Mouse (Mus musculus) erythroblast, embryonic 14.5 days (primary cell): ENCODE measurements around the gene Sppl3. TPM values are rescaled to one million over a fixed set of nuclear protein-coding genes. Genes with fewer than 3 reads are reported as not detected.
"Not testable (repeated sequence)": the region's sequence is repeated elsewhere in the genome, so short reads cannot be mapped to it uniquely, and the experiment has no call there.

Source experiments
- H3K27me3 ChIP-seq: 2 replicates; pipeline ENCODE4 v1.6.1; 2012; ENCODE audit warnings: inconsistent platforms; ENCODE audit not compliant: control insufficient read depth
- H3K36me3 ChIP-seq: 2 replicates; pipeline ENCODE4 v1.6.1; 2012; ENCODE audit warnings: mild to moderate bottlenecking, inconsistent platforms; ENCODE audit not compliant: control insufficient read depth
- H3K4me1 ChIP-seq: 2 replicates; pipeline ENCODE4 v1.6.1; 2012; ENCODE audit warnings: inconsistent platforms; ENCODE audit not compliant: control insufficient read depth
- H3K4me3 ChIP-seq: replicated peaks from 2 replicates; pipeline ENCODE3; 2012; ENCODE audit warnings: moderate library complexity, mild to moderate bottlenecking, inconsistent platforms
- H3K9me3 ChIP-seq: 2 replicates; pipeline ENCODE4 v1.6.1; 2012; ENCODE audit warnings: low read length, inconsistent platforms, mixed read lengths; ENCODE audit not compliant: control insufficient read depth
- GATA1 ChIP-seq: IDR thresholded peaks from 2 replicates; pipeline ENCODE4 v1.6.1; 2012; ENCODE audit warnings: low read length, inconsistent platforms, mixed read lengths
- TAL1 ChIP-seq: IDR thresholded peaks from 3 replicates; pipeline ENCODE4 v1.6.1; 2012; ENCODE audit warnings: low read length, inconsistent platforms, mixed read lengths
- polyA plus RNA-seq: library from polyadenylated mRNA; stranded (reverse); fragments of >175 nt; gene quantifications from 2 replicates; pipeline ENCODE4 v1.2.3, GENCODE M21; 2012

Sppl3 gene
- polyA plus RNA-seq, 1 experiment: 4.6 TPM

DNA sequence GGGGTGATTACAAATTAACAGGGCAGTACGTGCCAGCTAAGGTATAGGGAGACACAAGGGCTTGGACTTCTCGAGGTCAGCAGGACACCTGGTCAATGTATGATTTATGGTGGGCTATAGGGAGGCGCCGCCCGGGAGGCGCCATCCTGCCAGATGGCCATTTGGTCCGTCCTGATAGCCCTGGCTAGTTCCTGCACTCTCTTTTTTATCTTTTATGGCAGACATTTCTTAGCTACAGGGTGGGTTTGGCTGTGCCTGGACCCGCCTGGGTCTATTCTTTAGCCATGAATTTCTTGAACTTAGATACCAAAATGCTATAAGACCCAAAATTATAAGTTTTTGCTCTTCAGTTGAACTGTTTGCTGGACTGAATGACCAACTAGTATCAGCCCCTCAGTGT, 62.4 kb downstream of the Sppl3 start:
- TF ChIP-seq GATA1 (0 out of 2 replicates have a peak, but pooled peaks have one; percentile 30), TAL1 (peak; percentile 70)
- H3K4me1 ChIP-seq: peaks cover 93% of the 10 kb centered on the region
- H3K27me3 ChIP-seq, H3K9me3 ChIP-seq: not testable (repeated sequence)
- peaks cover 81% of the 10 kb centered on the region for H3K36me3 ChIP-seq
- peak overlapping the region; percentile 41 for H3K4me3 ChIP-seq

DNA sequence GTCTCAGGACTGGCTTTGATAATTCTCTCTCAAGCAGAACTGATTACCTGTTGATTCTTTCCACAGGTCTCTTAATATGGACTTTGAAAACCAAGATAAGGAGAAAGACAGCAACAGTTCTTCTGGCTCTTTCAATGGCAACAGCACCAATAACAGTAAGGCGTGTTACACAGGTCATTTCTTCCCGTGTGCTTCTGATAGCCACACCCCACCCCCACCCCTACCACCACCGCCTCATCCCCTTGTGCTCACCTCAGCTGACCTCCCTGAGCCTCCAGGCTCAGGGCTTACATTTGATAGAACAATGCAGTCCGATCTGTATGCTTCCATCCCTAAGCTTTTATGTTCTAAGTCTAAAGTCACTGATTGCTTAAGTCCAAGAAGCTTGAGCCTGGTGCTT, 63.8 kb downstream of the Sppl3 start:
- peaks cover 93% of the 10 kb centered on the region for H3K4me1 ChIP-seq
- no peak for TF ChIP-seq GATA1
- TF ChIP-seq TAL1: no peak
- H3K27me3 ChIP-seq: no peaks in the 10 kb centered on the region
- H3K9me3 ChIP-seq: no peaks in the 10 kb centered on the region
- H3K36me3 ChIP-seq: peaks cover 81% of the 10 kb centered on the region
- no peak overlapping the region for H3K4me3 ChIP-seq

DNA sequence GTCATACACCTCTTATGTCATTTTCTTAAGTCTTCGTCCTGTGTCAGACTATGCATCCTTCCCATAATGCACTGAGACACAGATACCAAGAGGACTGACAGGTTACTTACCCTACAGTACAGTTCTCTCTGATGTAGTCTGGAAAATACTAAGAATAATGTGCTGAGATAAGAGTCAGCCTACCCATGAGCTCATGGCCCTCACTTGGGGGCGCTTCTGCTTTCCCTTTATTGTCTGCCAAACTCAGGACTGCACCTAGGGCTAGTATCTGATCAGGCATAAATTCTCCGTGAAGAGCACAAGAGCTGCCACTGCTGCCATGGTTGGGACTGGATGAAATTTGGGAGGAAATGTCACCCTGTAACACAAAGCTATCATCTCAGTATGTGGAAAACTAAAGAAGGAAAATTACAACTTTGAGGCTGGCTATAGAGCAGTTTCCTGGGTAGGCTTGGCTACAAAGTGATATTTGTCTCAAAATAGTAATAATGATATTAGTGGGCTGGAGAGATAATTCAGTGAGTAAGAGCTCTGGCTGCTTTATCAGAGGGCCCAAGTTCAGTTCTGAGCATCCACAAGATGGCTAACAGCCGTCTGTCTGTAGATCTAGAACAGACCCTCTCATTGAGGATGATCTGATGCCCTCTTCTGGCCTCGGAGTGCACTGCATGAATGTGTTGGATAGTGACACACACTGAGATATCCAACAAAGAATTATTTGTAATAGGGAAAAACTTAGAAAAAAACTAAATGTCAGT, 65.4 kb downstream of the Sppl3 start:
- Histone ChIP-seq H3K27me3 (no peaks in the 10 kb centered on the region), H3K4me3 (no peak overlapping the region), H3K36me3 (peaks cover 88% of the 10 kb centered on the region), H3K9me3 (no peaks in the 10 kb centered on the region), H3K4me1 (peaks cover 90% of the 10 kb centered on the region)
- no peak for TF ChIP-seq TAL1

DNA sequence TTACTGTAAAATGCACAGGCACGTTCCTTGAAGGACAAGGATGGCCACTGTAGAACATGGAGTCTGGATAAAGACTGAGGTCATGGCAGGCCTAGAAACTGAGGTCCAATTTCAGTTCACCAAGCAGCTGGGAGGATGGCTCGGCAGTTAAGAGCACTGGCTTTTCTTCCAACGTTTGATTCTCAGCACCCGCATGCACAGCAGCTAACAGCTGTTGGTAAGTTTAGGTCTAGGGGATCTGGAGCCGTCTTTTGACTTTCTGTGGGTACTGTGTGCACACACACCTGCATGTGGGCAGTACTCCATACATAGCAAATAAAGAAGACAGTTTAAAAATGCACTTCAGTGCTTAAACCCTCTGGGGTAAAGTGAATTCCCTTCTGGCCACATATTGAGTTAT, 70.7 kb downstream of the Sppl3 start:
- Histone ChIP-seq H3K9me3 (peaks cover 4% of the 10 kb centered on the region; the same call in 1 of the 2 replicates), H3K4me1 (peaks cover 56% of the 10 kb centered on the region), H3K4me3 (no peak overlapping the region), H3K36me3 (peaks cover 97% of the 10 kb centered on the region), H3K27me3 (no peaks in the 10 kb centered on the region)
- no peak for TF ChIP-seq GATA1
- no peak for TF ChIP-seq TAL1

DNA sequence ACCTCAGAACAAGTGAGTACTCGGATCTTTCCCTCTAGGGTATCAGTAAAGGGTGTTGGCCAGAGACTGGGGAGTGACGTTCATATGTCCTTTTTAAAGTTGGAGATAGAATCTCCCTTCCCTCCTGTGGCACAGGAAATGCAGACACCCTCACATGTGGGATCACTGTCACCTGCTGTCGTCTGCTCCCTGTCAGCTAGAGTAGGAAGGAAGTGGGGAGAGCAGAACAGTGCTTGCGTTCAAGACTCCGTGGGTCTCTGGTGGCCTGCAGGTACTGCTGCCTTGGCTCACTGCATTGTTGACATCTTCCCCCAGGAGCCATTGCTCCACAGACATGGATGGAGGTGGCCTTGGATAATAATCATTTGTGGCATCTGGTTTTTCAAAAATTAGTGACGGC, 72.6 kb downstream of the Sppl3 start:
- peaks cover 4% of the 10 kb centered on the region; the same call in 1 of the 2 replicates for H3K9me3 ChIP-seq
- peaks cover 96% of the 10 kb centered on the region for H3K36me3 ChIP-seq
- TF ChIP-seq TAL1: no peak
- TF ChIP-seq GATA1: no peak
- H3K4me1 ChIP-seq: peaks cover 43% of the 10 kb centered on the region
- H3K4me3 ChIP-seq: no peak overlapping the region
- no peaks in the 10 kb centered on the region for H3K27me3 ChIP-seq

DNA sequence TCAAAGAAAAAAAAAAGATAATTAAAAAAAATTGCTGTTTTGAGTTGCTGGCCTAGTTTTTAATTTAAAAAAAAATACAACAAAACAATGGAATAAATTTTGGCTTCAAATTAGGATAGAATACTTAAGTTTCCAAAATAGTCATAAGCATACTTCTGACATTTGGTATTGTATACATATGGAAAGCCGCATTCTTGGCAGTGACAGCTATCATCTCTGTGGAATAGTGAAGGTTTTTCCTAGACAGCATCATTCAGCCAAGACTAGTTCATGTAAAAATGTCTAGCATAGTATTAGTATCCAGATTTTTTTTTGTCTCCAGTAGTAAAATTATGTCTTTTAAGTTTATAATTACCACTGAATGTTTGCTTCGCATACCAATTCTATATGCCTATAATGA, 74.7 kb downstream of the Sppl3 start:
- Histone ChIP-seq H3K9me3 (peaks cover 4% of the 10 kb centered on the region; the same call in 1 of the 2 replicates), H3K4me3 (no peak overlapping the region), H3K27me3 (no peaks in the 10 kb centered on the region), H3K36me3 (peaks cover 97% of the 10 kb centered on the region), H3K4me1 (peaks cover 23% of the 10 kb centered on the region)
- TF ChIP-seq GATA1: no peak
- no peak for TF ChIP-seq TAL1

DNA sequence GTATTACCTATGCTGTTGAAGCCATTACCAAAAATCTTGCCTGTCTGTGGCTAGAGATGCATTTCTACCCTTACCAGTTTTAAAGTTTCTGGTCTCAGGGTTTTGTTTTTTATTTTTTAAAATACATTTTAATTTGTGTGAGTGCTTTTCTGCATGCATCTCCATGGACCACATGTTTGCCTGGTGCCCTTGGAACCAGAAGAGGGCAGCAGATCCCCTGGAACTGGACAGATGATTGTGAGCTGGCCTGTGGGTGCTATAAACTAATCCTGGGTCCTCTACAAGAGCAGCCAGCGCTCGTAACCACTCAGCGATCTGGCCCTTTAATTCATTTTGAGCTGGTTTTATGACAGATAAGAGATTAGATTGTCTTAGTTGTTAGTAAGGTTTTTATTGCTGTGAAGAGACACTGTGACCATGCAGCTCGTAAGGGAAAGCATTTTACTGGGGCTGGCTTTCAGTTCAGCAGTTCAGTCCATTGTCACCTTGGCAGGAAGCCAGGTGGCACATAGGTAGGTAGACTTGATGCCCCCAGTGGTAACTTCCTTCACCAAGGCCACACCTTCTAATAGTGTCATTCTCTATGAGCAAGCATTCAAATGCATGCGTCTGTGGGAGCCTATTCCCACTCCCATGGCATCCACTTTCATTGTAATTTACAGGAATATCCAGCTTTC, 78.8 kb downstream of the Sppl3 start:
- H3K4me3 ChIP-seq: no peak overlapping the region
- peaks cover 98% of the 10 kb centered on the region for H3K36me3 ChIP-seq
- H3K27me3 ChIP-seq: no peaks in the 10 kb centered on the region
- TF ChIP-seq TAL1: no peak
- no peak for TF ChIP-seq GATA1
- H3K4me1 ChIP-seq: peaks cover 18% of the 10 kb centered on the region
- peaks cover 2% of the 10 kb centered on the region; the same call in 1 of the 2 replicates for H3K9me3 ChIP-seq

DNA sequence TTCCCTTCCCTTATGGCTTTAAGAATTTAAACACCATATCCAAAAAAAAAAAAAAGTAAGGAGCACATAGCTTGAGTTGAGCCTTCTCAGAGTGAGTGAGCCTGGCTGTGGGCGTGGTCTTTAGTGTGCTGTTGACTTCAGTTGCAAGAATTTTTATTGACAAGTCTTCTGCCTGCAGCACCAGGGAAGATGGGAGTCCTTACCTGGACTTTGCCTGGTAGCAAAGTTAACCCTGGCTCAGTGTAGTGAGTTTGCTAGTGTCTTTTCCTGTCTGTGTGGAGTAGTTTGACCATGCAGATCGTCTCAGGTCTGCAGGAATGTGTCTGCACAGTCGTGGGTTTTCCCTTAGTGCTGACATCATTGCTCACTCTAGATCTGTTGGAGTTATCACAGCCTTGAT, 80.1 kb downstream of the Sppl3 start:
- TF ChIP-seq GATA1 (no peak), TAL1 (no peak)
- Histone ChIP-seq H3K9me3 (no peaks in the 10 kb centered on the region), H3K36me3 (peaks cover 98% of the 10 kb centered on the region), H3K4me3 (no peak overlapping the region), H3K4me1 (peaks cover 9% of the 10 kb centered on the region), H3K27me3 (no peaks in the 10 kb centered on the region)

DNA sequence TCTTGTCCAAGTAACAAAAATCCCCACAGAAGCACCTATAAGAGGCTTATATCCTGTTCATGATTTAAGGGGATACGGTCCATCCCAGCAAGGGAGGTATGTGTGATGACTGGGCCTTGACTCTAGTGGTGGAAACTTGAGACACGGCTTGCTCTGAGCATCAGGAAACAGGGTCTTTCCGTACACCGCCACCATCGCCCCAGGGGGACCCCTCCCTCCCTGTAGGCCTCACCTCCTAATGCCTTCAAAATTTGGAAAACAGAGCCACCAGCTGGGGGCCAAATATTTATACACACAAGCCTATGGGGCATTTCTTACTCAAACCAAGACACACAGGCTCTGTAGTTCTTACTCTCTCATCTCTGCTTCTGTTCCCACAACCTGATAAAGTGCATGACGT, 80.8 kb downstream of the Sppl3 start:
- Histone ChIP-seq H3K9me3 (no peaks in the 10 kb centered on the region), H3K4me3 (no peak overlapping the region), H3K4me1 (peaks cover 8% of the 10 kb centered on the region), H3K27me3 (no peaks in the 10 kb centered on the region), H3K36me3 (peaks cover 98% of the 10 kb centered on the region)
- TF ChIP-seq TAL1 (no peak), GATA1 (no peak)
